Comparison of ENCODE assay signal across 8 mouse cellular contexts in genomic region chr9:64178974-64179646, GRCm38 (mm10). TPM values are rescaled to one million over a fixed set of nuclear protein-coding genes. Genes with fewer than 3 reads are reported as not detected.
DNase-seq lines count a peak whose midpoint lies in the region; ATAC-seq and TF ChIP-seq lines count a peak whose summit lies in the region.

Gene Snapc5 (plus strand): TSS chr9:64179274.

- peak; percentile 63; the same call in 1 of the 2 replicates for TF ChIP-seq EP300 in heart, adult 2 months (IDR thresholded peaks at IDR 0.05; ENCODE audit: insufficient read depth, low read depth, low read length)

- peaks cover 77% of the 10 kb centered on the region for H3K36me3 ChIP-seq in embryonic facial prominence, embryonic 13.5 days
- peaks cover 17% of the 10 kb centered on the region for H3K36me3 ChIP-seq in heart, adult 2 months (ENCODE audit: control insufficient read depth, insufficient read depth, low read length)
- peaks cover 80% of the 10 kb centered on the region for H3K36me3 ChIP-seq in limb, embryonic 13.5 days
- peaks cover 23% of the 10 kb centered on the region for H3K36me3 ChIP-seq in midbrain, embryonic 16.5 days (ENCODE audit: control insufficient read depth, insufficient read depth, low read length)

- TF ChIP-seq CTCF in heart, adult 2 months (IDR thresholded peaks at IDR 0.05), result peak; percentile 68

- intact Hi-C loops in heart, adult 2 months (cut with DNase I), result loop anchor here (1.0 kb wide), 1 partner anchor 74 kb away; the partner anchor contains the start of gene Map2k1

- peak; percentile 89 for TF ChIP-seq POLR2A in heart, adult 2 months (IDR thresholded peaks at IDR 0.05; ENCODE audit: insufficient read depth, low read depth, low read length)

- peak within 1 kb of the TSS; percentile 75 for H3K9ac ChIP-seq in embryonic facial prominence, embryonic 13.5 days
- peak within 1 kb of the TSS; percentile 91 for H3K9ac ChIP-seq in heart, adult 2 months (ENCODE audit: low read depth, low read length)
- H3K9ac ChIP-seq in limb, embryonic 13.5 days, result peak within 1 kb of the TSS; percentile 72
- peak within 1 kb of the TSS; percentile 69 for H3K9ac ChIP-seq in midbrain, embryonic 16.5 days (ENCODE audit: low read depth, low read length)

- under 1% methylated on average over 35 of the region's 35 CpGs for WGBS in embryonic facial prominence, embryonic 13.5 days
- WGBS in heart, adult 2 months, result 1% methylated on average over 35 of the region's 35 CpGs
- WGBS in limb, embryonic 13.5 days, result under 1% methylated on average over 35 of the region's 35 CpGs
- WGBS in midbrain, embryonic 16.5 days, result 0% methylated on average over 35 of the region's 35 CpGs

- peak within 1 kb of the TSS; percentile 65 for H3K4me2 ChIP-seq in embryonic facial prominence, embryonic 13.5 days
- peak within 1 kb of the TSS; percentile 65 for H3K4me2 ChIP-seq in limb, embryonic 13.5 days (replicated peaks)
- H3K4me2 ChIP-seq in midbrain, embryonic 16.5 days (ENCODE audit: low read length), result peak within 1 kb of the TSS; percentile 68

- peak within 1 kb of the TSS; percentile 86 for H3K27ac ChIP-seq in embryonic facial prominence, embryonic 13.5 days
- H3K27ac ChIP-seq in heart, adult 2 months, result peak within 1 kb of the TSS; percentile 85
- peak within 1 kb of the TSS; percentile 79 for H3K27ac ChIP-seq in limb, embryonic 13.5 days
- H3K27ac ChIP-seq in midbrain, embryonic 16.5 days (ENCODE audit: low read length), result peak within 1 kb of the TSS; percentile 82

- H3K4me3 ChIP-seq in embryonic facial prominence, embryonic 13.5 days, result peak within 1 kb of the TSS; percentile 66
- H3K4me3 ChIP-seq in heart, adult 2 months, result peak within 1 kb of the TSS; percentile 84
- H3K4me3 ChIP-seq in limb, embryonic 13.5 days, result peak within 1 kb of the TSS; percentile 68
- H3K4me3 ChIP-seq in midbrain, embryonic 16.5 days (ENCODE audit: low read depth, low read length), result peak within 1 kb of the TSS; percentile 58

- ATAC-seq in embryonic facial prominence, embryonic 13.5 days (ENCODE audit: insufficient number of reproducible peaks, insufficient read depth, low FRiP score, low TSS enrichment, low read depth), result peak; percentile 93
- peak; percentile 94 for ATAC-seq in limb, embryonic 13.5 days (ENCODE audit: low FRiP score, low read depth)
- ATAC-seq in midbrain, embryonic 16.5 days, result peak; percentile 92

- no peaks in the 10 kb centered on the region for H3K9me3 ChIP-seq in embryonic facial prominence, embryonic 13.5 days
- no peaks in the 10 kb centered on the region for H3K9me3 ChIP-seq in limb, embryonic 13.5 days
- H3K9me3 ChIP-seq in midbrain, embryonic 16.5 days (replicated peaks; ENCODE audit: control insufficient read depth, low read length, poor library complexity, severe bottlenecking), result no peaks in the 10 kb centered on the region

- no peaks in the 10 kb centered on the region; the same call in 1 of the 2 replicates for H3K79me2 ChIP-seq in heart, adult 2 months (replicated peaks; ENCODE audit: control insufficient read depth, insufficient read depth, low read length)

- DNase-seq in 3134 (ENCODE audit: extremely low read depth, insufficient read length, low spot score), result peak; percentile 85
- peak; percentile 88 to 93 for DNase-seq in adrenal gland, postnatal 36 days
- DNase-seq in heart, adult 2 months, result peak; percentile 91 to 93
- peak; percentile 86 to 89 for DNase-seq in kidney, adult 8-10 months
- DNase-seq in spleen, postnatal 10 days (ENCODE audit: low spot score in 2 of 2), result peak; percentile 85 to 93

- H3K4me1 ChIP-seq in embryonic facial prominence, embryonic 13.5 days, result peaks cover 19% of the 10 kb centered on the region
- peaks cover 4% of the 10 kb centered on the region for H3K4me1 ChIP-seq in heart, adult 2 months (ENCODE audit: control insufficient read depth, insufficient read depth, low read length)
- H3K4me1 ChIP-seq in limb, embryonic 13.5 days, result peaks cover 21% of the 10 kb centered on the region
- H3K4me1 ChIP-seq in midbrain, embryonic 16.5 days (ENCODE audit: control insufficient read depth, insufficient read depth, low read length), result peaks cover 18% of the 10 kb centered on the region

- H3K27me3 ChIP-seq in embryonic facial prominence, embryonic 13.5 days, result no peaks in the 10 kb centered on the region
- no peaks in the 10 kb centered on the region for H3K27me3 ChIP-seq in heart, adult 2 months (ENCODE audit: control insufficient read depth, insufficient read depth, low read length)
- no peaks in the 10 kb centered on the region for H3K27me3 ChIP-seq in limb, embryonic 13.5 days
- H3K27me3 ChIP-seq in midbrain, embryonic 16.5 days (ENCODE audit: control insufficient read depth, insufficient read depth, low read depth, low read length), result no peaks in the 10 kb centered on the region

RNA-seq across cellular contexts. Expression of gene Snapc5, which starts in this region (rescaled TPM):
- total RNA-seq in adrenal gland, postnatal 36 days (2021), result 10 to 100 TPM; 20.7 to 21.3 TPM
- 33.1 and 36.8 TPM in 2 replicates for polyA plus RNA-seq in embryonic facial prominence, embryonic 13.5 days (2015; fragmentation: Nextera tagmentation; extraction: Ambion mirVana)
- 10 to 100 TPM; 22.8 to 23.2 TPM for total RNA-seq in heart, adult 2 months (2021)
- polyA plus RNA-seq in heart, adult 2 months (2012; rRNA removed), result 12.1 and 15.8 TPM in 2 replicates
- polyA plus RNA-seq in limb, embryonic 13.5 days (2015; fragmentation: Nextera tagmentation; extraction: Ambion mirVana), result 30.4 and 30.5 TPM in 2 replicates
- 28.3 and 30.8 TPM in 2 replicates for polyA plus RNA-seq in midbrain, embryonic 16.5 days (2015; fragmentation: Nextera tagmentation; extraction: Ambion mirVana)

Comparison
In these comparisons a context has a peak if more than half of its experiments do, and no peak if none do; other contexts are left out.
1. Peak in every context shown above with its lines: DNase-seq, ATAC-seq, H3K4me3 ChIP-seq and H3K27ac ChIP-seq.